12 mouse cellular contexts compared by ENCODE assay signal in the genomic region with DNA sequence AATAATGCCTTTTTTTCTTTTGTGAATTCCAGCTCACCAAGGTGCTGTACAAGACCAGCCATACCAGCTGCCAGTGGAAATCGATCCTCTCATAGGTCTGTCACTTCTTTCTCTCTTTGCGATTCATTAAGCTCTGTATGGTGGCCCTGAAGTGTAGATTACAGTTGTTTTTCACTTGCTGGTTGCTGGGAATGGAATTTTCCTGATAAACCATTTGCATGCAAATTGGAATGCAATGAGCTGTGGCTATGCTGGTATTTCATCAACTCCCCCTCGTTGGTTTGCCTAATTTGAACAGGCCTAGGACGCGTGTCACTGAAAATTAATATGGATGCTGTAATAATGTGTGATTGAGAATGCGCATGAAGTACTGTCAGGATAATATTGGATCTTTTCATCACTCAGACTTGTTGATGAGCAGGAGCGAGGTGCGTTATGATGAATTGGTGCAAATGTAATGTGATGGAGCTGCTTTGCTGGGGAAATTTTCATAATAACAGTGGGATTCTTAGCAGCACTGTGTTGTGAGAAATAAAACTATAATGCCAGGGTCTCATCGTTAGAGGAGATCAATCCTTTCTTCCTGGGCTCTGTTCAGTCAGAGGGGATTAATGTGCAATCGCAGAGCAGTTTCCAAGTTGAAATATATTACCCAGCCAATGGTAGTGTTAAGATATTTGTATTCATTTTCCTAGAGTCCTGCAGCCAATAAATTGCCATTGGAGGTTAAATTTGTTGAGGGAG.
DNase-seq lines count a peak whose midpoint lies in the region; ATAC-seq lines count a peak whose summit lies in the region.
"Had no signal": no experiment of that assay in that cellular context is flagged by ENCODE, and none has a peak within 500 bp of the region (broad histone marks: within the 10 kb centered on the region; RNA-seq: fewer than 3 reads in every experiment).

No protein-coding gene starts in this region.

- H3K27ac ChIP-seq in neural tube, embryonic 11.5 days (ENCODE audit: low read depth, low read length): peak overlapping the region; percentile 11; the same call in 1 of the 2 replicates
- peak overlapping the region; percentile 80 for H3K27ac ChIP-seq in hindbrain, embryonic 12.5 days
- peak overlapping the region; percentile 74 for H3K27ac ChIP-seq in midbrain, embryonic 13.5 days
- H3K27ac ChIP-seq: limb, embryonic 15.5 days had no signal

- no peaks in the 10 kb centered on the region for H3K27me3 ChIP-seq in neural tube, embryonic 11.5 days (ENCODE audit: control insufficient read depth, insufficient read depth, low read length)
- no peaks in the 10 kb centered on the region for H3K27me3 ChIP-seq in hindbrain, embryonic 12.5 days
- H3K27me3 ChIP-seq in midbrain, embryonic 13.5 days: peaks cover 5% of the 10 kb centered on the region; the same call in 1 of the 2 replicates
- H3K27me3 ChIP-seq: limb, embryonic 15.5 days had no signal

- no peak overlapping the region for H3K9ac ChIP-seq in neural tube, embryonic 11.5 days (ENCODE audit: low read length)
- no peak overlapping the region for H3K9ac ChIP-seq in hindbrain, embryonic 12.5 days
- H3K9ac ChIP-seq in midbrain, embryonic 13.5 days (replicated peaks): no peak overlapping the region
- H3K9ac ChIP-seq: limb, embryonic 15.5 days; lung, embryonic 14.5 days had no signal

- no peak for DNase-seq in neural tube, embryonic 11.5 days (ENCODE audit: low spot score)
- DNase-seq in neural tube, embryonic 10.5 days (ENCODE audit: extremely low spot score, low spot score): no peak
- no peak for DNase-seq in gastrocnemius, postnatal 4 days (ENCODE audit: low spot score in 2 of 2)
- DNase-seq in lung, postnatal 14 days: no peak
- no peak for DNase-seq in natural killer cell, adult 2 months (ENCODE audit: low spot score in 2 of 2)
- DNase-seq: adrenal gland, adult 2 months; heart, postnatal 4 days; lung, embryonic 14.5 days; spleen, adult 18-20 months had no signal

- WGBS in neural tube, embryonic 11.5 days: 70% methylated on average over 10 of the region's 10 CpGs
- WGBS in hindbrain, embryonic 12.5 days: 51% methylated on average over 10 of the region's 10 CpGs
- WGBS in midbrain, embryonic 13.5 days: 31% methylated on average over 10 of the region's 10 CpGs

- H3K4me1 ChIP-seq in neural tube, embryonic 11.5 days (ENCODE audit: control insufficient read depth, insufficient read depth, low read length): no peaks in the 10 kb centered on the region
- peaks cover 16% of the 10 kb centered on the region for H3K4me1 ChIP-seq in hindbrain, embryonic 12.5 days
- H3K4me1 ChIP-seq in midbrain, embryonic 13.5 days (replicated peaks): peaks cover 34% of the 10 kb centered on the region

- no peaks in the 10 kb centered on the region for H3K36me3 ChIP-seq in neural tube, embryonic 11.5 days (ENCODE audit: control insufficient read depth, insufficient read depth, low read length)
- H3K36me3 ChIP-seq in hindbrain, embryonic 12.5 days: no peaks in the 10 kb centered on the region; the same call in 1 of the 2 replicates
- H3K36me3 ChIP-seq in midbrain, embryonic 13.5 days: no peaks in the 10 kb centered on the region
- H3K36me3 ChIP-seq: limb, embryonic 15.5 days had no signal

- H3K9me3 ChIP-seq in neural tube, embryonic 11.5 days (ENCODE audit: control insufficient read depth, low read length): no peaks in the 10 kb centered on the region
- H3K9me3 ChIP-seq in hindbrain, embryonic 12.5 days (replicated peaks): no peaks in the 10 kb centered on the region
- no peaks in the 10 kb centered on the region for H3K9me3 ChIP-seq in midbrain, embryonic 13.5 days
- H3K9me3 ChIP-seq: limb, embryonic 15.5 days had no signal

- ATAC-seq in neural tube, embryonic 11.5 days (ENCODE audit: insufficient read depth, low FRiP score, low TSS enrichment): no peak
- ATAC-seq in hindbrain, embryonic 12.5 days (ENCODE audit: low FRiP score): peak; percentile 89
- ATAC-seq in midbrain, embryonic 13.5 days: peak; percentile 81

- no peak overlapping the region for H3K4me2 ChIP-seq in neural tube, embryonic 11.5 days (ENCODE audit: low read depth)
- no peak overlapping the region for H3K4me2 ChIP-seq in hindbrain, embryonic 12.5 days (replicated peaks)
- H3K4me2 ChIP-seq in midbrain, embryonic 13.5 days (replicated peaks): peak overlapping the region; percentile 26
- H3K4me2 ChIP-seq: limb, embryonic 15.5 days; lung, embryonic 14.5 days had no signal

- H3K4me3 ChIP-seq in neural tube, embryonic 11.5 days (ENCODE audit: low read depth, low read length): no peak overlapping the region
- H3K4me3 ChIP-seq in hindbrain, embryonic 12.5 days: no peak overlapping the region
- no peak overlapping the region for H3K4me3 ChIP-seq in midbrain, embryonic 13.5 days (replicated peaks)
- H3K4me3 ChIP-seq: limb, embryonic 15.5 days had no signal

Comparison
In these comparisons a context has a peak if more than half of its experiments do, and no peak if none do; other contexts are left out.
1. H3K27ac ChIP-seq: peak in every context shown above with its lines; median percentile 80 in hindbrain, embryonic 12.5 days; 74 in midbrain, embryonic 13.5 days; 11 in neural tube, embryonic 11.5 days.